In genomic region chr4:150860526-150860925, GRCm38 (mm10) we compare ENCODE assay signal across 16 mouse cellular contexts. TPM values are rescaled to one million over a fixed set of nuclear protein-coding genes. Genes with fewer than 3 reads are reported as not detected.
A peak's percentile ranks its signal among the peaks of the same experiment; 100 is the strongest.
DNase-seq lines count a peak whose midpoint lies in the region; ATAC-seq and TF ChIP-seq lines count a peak whose summit lies in the region.
"Had no signal": no experiment of that assay in that cellular context is flagged by ENCODE, and none has a peak within 500 bp of the region (broad histone marks: within the 10 kb centered on the region; RNA-seq: fewer than 3 reads in every experiment).

No protein-coding gene starts in this region.

- 47% methylated on average over 4 of the region's 4 CpGs for WGBS in lung, embryonic 16.5 days
- WGBS in intestine, postnatal 0 days: 34% methylated on average over 4 of the region's 4 CpGs
- 41% methylated on average over 4 of the region's 4 CpGs for WGBS in stomach, embryonic 16.5 days

- intact Hi-C loops in heart, postnatal 14 days (cut with DNase I): no loop called here

- no peak overlapping the region for H3K4me3 ChIP-seq in lung, embryonic 16.5 days (ENCODE audit: low read length)
- no peak overlapping the region for H3K4me3 ChIP-seq in intestine, postnatal 0 days (ENCODE audit: low read depth, low read length)
- 0 out of 2 replicates have a peak overlapping the region, but pooled peaks have one; percentile 8 for H3K4me3 ChIP-seq in stomach, embryonic 16.5 days (replicated peaks; ENCODE audit: low read length)
- H3K4me3 ChIP-seq: embryonic facial prominence, embryonic 12.5 days; limb, embryonic 15.5 days had no signal

- H3K36me3 ChIP-seq in lung, embryonic 16.5 days (ENCODE audit: control insufficient read depth, insufficient read depth, low read length): peaks cover 5% of the 10 kb centered on the region; the same call in 1 of the 2 replicates
- H3K36me3 ChIP-seq in intestine, postnatal 0 days (ENCODE audit: control insufficient read depth, insufficient read depth): peaks cover 6% of the 10 kb centered on the region; the same call in 1 of the 2 replicates
- peaks cover 1% of the 10 kb centered on the region; the same call in 1 of the 2 replicates for H3K36me3 ChIP-seq in stomach, embryonic 16.5 days (ENCODE audit: control insufficient read depth, insufficient read depth, low read length)

- DNase-seq in heart, adult 9 months (ENCODE audit: low spot score in 2 of 2): peak; percentile 36 to 57
- DNase-seq in heart, postnatal 14 days: no peak
- no peak for DNase-seq in lung, postnatal 25 days (ENCODE audit: low spot score)
- no peak for DNase-seq in layer of hippocampus, adult 9-10 months (ENCODE audit: low spot score)
- no peak for DNase-seq in thymus, postnatal 0 days (ENCODE audit: low spot score)
- DNase-seq: cerebellum, postnatal 25 days had no signal

- no peak overlapping the region for H3K27ac ChIP-seq in lung, embryonic 16.5 days (ENCODE audit: low read length)
- H3K27ac ChIP-seq in intestine, postnatal 0 days (ENCODE audit: low read depth, low read length): no peak overlapping the region
- H3K27ac ChIP-seq in stomach, embryonic 16.5 days (ENCODE audit: low read length): peak overlapping the region; percentile 44
- H3K27ac ChIP-seq: embryonic facial prominence, embryonic 12.5 days; limb, embryonic 15.5 days had no signal

- H3K9me3 ChIP-seq in lung, embryonic 16.5 days (ENCODE audit: control insufficient read depth, low read length): no peaks in the 10 kb centered on the region
- no peaks in the 10 kb centered on the region for H3K9me3 ChIP-seq in intestine, postnatal 0 days (ENCODE audit: control insufficient read depth)
- no peaks in the 10 kb centered on the region for H3K9me3 ChIP-seq in stomach, embryonic 16.5 days (replicated peaks; ENCODE audit: control insufficient read depth, low read length)
- H3K9me3 ChIP-seq: embryonic facial prominence, embryonic 12.5 days; limb, embryonic 15.5 days had no signal

- peaks cover 35% of the 10 kb centered on the region for H3K4me1 ChIP-seq in lung, embryonic 16.5 days (replicated peaks; ENCODE audit: control insufficient read depth, insufficient read depth, low read length)
- H3K4me1 ChIP-seq in intestine, postnatal 0 days (replicated peaks; ENCODE audit: control insufficient read depth, insufficient read depth, low read length): peaks cover 7% of the 10 kb centered on the region; the same call in 1 of the 2 replicates
- H3K4me1 ChIP-seq in stomach, embryonic 16.5 days (ENCODE audit: control insufficient read depth, insufficient read depth, low read length): peaks cover 19% of the 10 kb centered on the region

- peak overlapping the region; percentile 27; the same call in 1 of the 2 replicates for H3K4me2 ChIP-seq in lung, embryonic 16.5 days (ENCODE audit: low read depth, low read length)
- no peak overlapping the region for H3K4me2 ChIP-seq in intestine, postnatal 0 days (replicated peaks; ENCODE audit: low read depth)
- peak overlapping the region; percentile 19; the same call in 1 of the 2 replicates for H3K4me2 ChIP-seq in stomach, embryonic 16.5 days (ENCODE audit: low read depth, low read length)
- H3K4me2 ChIP-seq: embryonic facial prominence, embryonic 12.5 days; heart, embryonic 11.5 days; limb, embryonic 15.5 days had no signal

- no peaks in the 10 kb centered on the region for H3K27me3 ChIP-seq in lung, embryonic 16.5 days (ENCODE audit: control insufficient read depth, insufficient read depth, low read depth, low read length)
- no peaks in the 10 kb centered on the region for H3K27me3 ChIP-seq in intestine, postnatal 0 days (replicated peaks; ENCODE audit: control insufficient read depth, insufficient read depth, low read length)
- H3K27me3 ChIP-seq in stomach, embryonic 16.5 days (ENCODE audit: control insufficient read depth, insufficient read depth, low read length): no peaks in the 10 kb centered on the region
- H3K27me3 ChIP-seq: embryonic facial prominence, embryonic 12.5 days; limb, embryonic 15.5 days had no signal

- no peak for TF ChIP-seq CTCF in intestine, postnatal 0 days (IDR thresholded peaks at IDR 0.05; ENCODE audit: low read depth)

- ATAC-seq in lung, embryonic 16.5 days (ENCODE audit: low read depth): peak; percentile 53; the same call in 1 of the 2 replicates
- ATAC-seq in intestine, postnatal 0 days: peak; percentile 22; the same call in 1 of the 2 replicates
- peak; percentile 58; the same call in 1 of the 2 replicates for ATAC-seq in stomach, embryonic 16.5 days (ENCODE audit: insufficient read depth, low FRiP score)
- ATAC-seq: activated CD4-positive, CD25-positive, alpha-beta regulatory T cell, adult 4 months; CD4-positive, CD25-positive, alpha-beta regulatory T cell, adult 4 months; inflammation-experienced regulatory T-cells, adult 6 months had no signal

- no peak overlapping the region for H3K9ac ChIP-seq in lung, embryonic 16.5 days (ENCODE audit: low read length)
- no peak overlapping the region for H3K9ac ChIP-seq in intestine, postnatal 0 days (ENCODE audit: low read depth, low read length)
- no peak overlapping the region for H3K9ac ChIP-seq in stomach, embryonic 16.5 days (ENCODE audit: low read length)
- H3K9ac ChIP-seq: embryonic facial prominence, embryonic 12.5 days; limb, embryonic 15.5 days had no signal

RNA-seq across cellular contexts. Expression of gene Errfi1, which starts 6.8 kb away (rescaled TPM):
- total RNA-seq in heart, postnatal 14 days (2021): 10 to 100 TPM; 38.4 to 44.5 TPM
- 44.3 and 46.3 TPM in 2 replicates for polyA plus RNA-seq in lung, embryonic 16.5 days (2015; fragmentation: Nextera tagmentation; extraction: Ambion mirVana)
- 27.2 and 27.7 TPM in 2 replicates for polyA plus RNA-seq in intestine, postnatal 0 days (2015; fragmentation: Nextera tagmentation; extraction: Ambion mirVana)
- 29.4 and 30.8 TPM in 2 replicates for polyA plus RNA-seq in stomach, embryonic 16.5 days (2015; fragmentation: Nextera tagmentation; extraction: Ambion mirVana)
- polyA plus RNA-seq in thymus, postnatal 0 days (2015; fragmentation: Nextera tagmentation; extraction: Ambion mirVana): 15.7 and 16.7 TPM in 2 replicates

RNA-seq across cellular contexts. Expression of gene Park7, which starts 53.7 kb away (rescaled TPM):
- total RNA-seq in heart, postnatal 14 days (2021): 100 to 1,000 TPM; 200 to 218 TPM
- 403 and 411 TPM in 2 replicates for polyA plus RNA-seq in lung, embryonic 16.5 days (2015; fragmentation: Nextera tagmentation; extraction: Ambion mirVana)
- polyA plus RNA-seq in intestine, postnatal 0 days (2015; fragmentation: Nextera tagmentation; extraction: Ambion mirVana): 223 and 231 TPM in 2 replicates
- 362 and 368 TPM in 2 replicates for polyA plus RNA-seq in stomach, embryonic 16.5 days (2015; fragmentation: Nextera tagmentation; extraction: Ambion mirVana)
- 509 and 526 TPM in 2 replicates for polyA plus RNA-seq in thymus, postnatal 0 days (2015; fragmentation: Nextera tagmentation; extraction: Ambion mirVana)

RNA-seq across cellular contexts. Expression of gene Tnfrsf9, which starts 53.8 kb away (rescaled TPM):
- under 1 TPM; 0.29 to 0.45 TPM for total RNA-seq in heart, postnatal 14 days (2021)
- 0.45 and 0.49 TPM in 2 replicates for polyA plus RNA-seq in lung, embryonic 16.5 days (2015; fragmentation: Nextera tagmentation; extraction: Ambion mirVana)
- 0.20 and 0.42 TPM in 2 replicates for polyA plus RNA-seq in intestine, postnatal 0 days (2015; fragmentation: Nextera tagmentation; extraction: Ambion mirVana)
- 0.84 and 1.3 TPM in 2 replicates for polyA plus RNA-seq in stomach, embryonic 16.5 days (2015; fragmentation: Nextera tagmentation; extraction: Ambion mirVana)
- polyA plus RNA-seq in thymus, postnatal 0 days (2015; fragmentation: Nextera tagmentation; extraction: Ambion mirVana): 8.5 and 9.6 TPM in 2 replicates
- total RNA-seq: hematopoietic stem cell, adult 5-6 weeks had no signal

Comparison
In these comparisons a context has a peak if more than half of its experiments do, and no peak if none do; other contexts are left out.
1. DNase-seq: peak in heart, adult 9 months (2 of 2); none in heart, postnatal 14 days (0 of 2), lung, postnatal 25 days (single experiment), layer of hippocampus, adult 9-10 months (single experiment) and thymus, postnatal 0 days (single experiment).
2. Peak in every context shown above with its lines, with median percentiles within 50 percentile points of each other: ATAC-seq.